Mouse (Mus musculus) bone marrow macrophage, adult 2 months (primary cell): ENCODE measurements around the gene Atp5mpl.

Source experiments
- CTCF ChIP-seq: IDR thresholded peaks from 2 replicates; pipeline ENCODE4 v1.5.1; 2012; ENCODE audit warnings: low read depth, mild to moderate bottlenecking, low read length, moderate library complexity
- POLR2A ChIP-seq: IDR thresholded peaks from 2 replicates; pipeline ENCODE4 v1.6.1; 2012; ENCODE audit warnings: mild to moderate bottlenecking, low read depth, low read length, borderline replicate concordance

DNA sequence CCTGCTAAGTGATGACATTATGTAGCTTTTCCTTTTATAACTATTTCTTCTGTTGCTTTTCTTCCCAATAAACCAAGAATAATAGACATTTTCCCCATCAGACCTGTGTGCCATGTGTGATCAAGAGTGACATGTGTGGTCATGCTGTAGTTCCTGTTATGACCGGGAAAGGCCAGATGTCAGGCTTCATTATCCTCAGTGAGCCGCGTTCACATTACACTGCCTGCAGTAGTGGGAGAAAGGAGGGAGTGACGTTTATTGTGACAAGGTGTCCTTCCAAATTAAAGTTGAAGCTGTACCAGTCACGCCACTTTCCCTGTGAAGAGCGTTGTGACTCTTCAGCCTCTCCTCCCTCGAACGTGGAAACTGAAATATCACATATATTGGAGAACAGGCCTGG, 15.1 kb upstream of the Atp5mpl start:
- no peak for TF ChIP-seq POLR2A
- TF ChIP-seq CTCF, result no peak
